Comparison of ENCODE assay signal across 10 mouse cellular contexts in genomic region chr7:25690051-25690450, GRCm38 (mm10). TPM values are rescaled to one million over a fixed set of nuclear protein-coding genes. Genes with fewer than 3 reads are reported as not detected.
DNase-seq lines count a peak whose midpoint lies in the region; ATAC-seq and TF ChIP-seq lines count a peak whose summit lies in the region.
"Had no signal": no experiment of that assay in that cellular context is flagged by ENCODE, and none has a peak within 500 bp of the region (broad histone marks: within the 10 kb centered on the region; RNA-seq: fewer than 3 reads in every experiment).

No protein-coding gene starts in this region.

- no peak overlapping the region for H3K9ac ChIP-seq in midbrain, embryonic 13.5 days (replicated peaks)
- no peak overlapping the region for H3K9ac ChIP-seq in midbrain, embryonic 16.5 days (ENCODE audit: low read depth, low read length)
- no peak overlapping the region for H3K9ac ChIP-seq in intestine, postnatal 0 days (ENCODE audit: low read depth, low read length)
- no peak overlapping the region for H3K9ac ChIP-seq in stomach, embryonic 14.5 days (replicated peaks; ENCODE audit: low read depth, low read length)

- WGBS in heart, embryonic 10.5 days, result 17% methylated on average over 5 of the region's 5 CpGs
- WGBS in midbrain, embryonic 13.5 days, result 32% methylated on average over 5 of the region's 5 CpGs
- WGBS in midbrain, embryonic 16.5 days, result 38% methylated on average over 5 of the region's 5 CpGs
- 61% methylated on average over 5 of the region's 5 CpGs for WGBS in intestine, postnatal 0 days
- 46% methylated on average over 5 of the region's 5 CpGs for WGBS in stomach, embryonic 14.5 days

- H3K4me1 ChIP-seq in heart, embryonic 10.5 days, result peaks cover 49% of the 10 kb centered on the region
- peaks cover 40% of the 10 kb centered on the region for H3K4me1 ChIP-seq in midbrain, embryonic 13.5 days (replicated peaks)
- peaks cover 25% of the 10 kb centered on the region for H3K4me1 ChIP-seq in midbrain, embryonic 16.5 days (ENCODE audit: control insufficient read depth, insufficient read depth, low read length)
- H3K4me1 ChIP-seq in intestine, postnatal 0 days (replicated peaks; ENCODE audit: control insufficient read depth, insufficient read depth, low read length), result no peaks in the 10 kb centered on the region; the same call in 1 of the 2 replicates
- H3K4me1 ChIP-seq in stomach, embryonic 14.5 days (ENCODE audit: control insufficient read depth, insufficient read depth, low read length), result peaks cover 20% of the 10 kb centered on the region; the same call in 1 of the 2 replicates

- no peak for DNase-seq in heart, embryonic 10.5 days (ENCODE audit: low spot score)
- DNase-seq in heart, postnatal 25 days (ENCODE audit: low spot score), result no peak
- no peak for DNase-seq in frontal cortex, postnatal 25 days (ENCODE audit: low spot score in 2 of 2)
- no peak for DNase-seq in urinary bladder, adult 2 months (ENCODE audit: low spot score)
- DNase-seq: cerebellum, postnatal 10 days had no signal

- peak overlapping the region; percentile 90 for H3K27ac ChIP-seq in heart, embryonic 10.5 days
- no peak overlapping the region for H3K27ac ChIP-seq in midbrain, embryonic 13.5 days
- no peak overlapping the region for H3K27ac ChIP-seq in midbrain, embryonic 16.5 days (ENCODE audit: low read length)
- H3K27ac ChIP-seq in intestine, postnatal 0 days (ENCODE audit: low read depth, low read length), result no peak overlapping the region
- no peak overlapping the region for H3K27ac ChIP-seq in stomach, embryonic 14.5 days (ENCODE audit: low read length)
- H3K27ac ChIP-seq: midbrain, embryonic 12.5 days had no signal

- TF ChIP-seq CTCF in intestine, postnatal 0 days (IDR thresholded peaks at IDR 0.05; ENCODE audit: low read depth), result no peak

- peaks cover 50% of the 10 kb centered on the region for H3K27me3 ChIP-seq in heart, embryonic 10.5 days (ENCODE audit: insufficient read depth, poor library complexity, severe bottlenecking)
- H3K27me3 ChIP-seq in midbrain, embryonic 13.5 days, result peaks cover 77% of the 10 kb centered on the region
- peaks cover 62% of the 10 kb centered on the region for H3K27me3 ChIP-seq in midbrain, embryonic 16.5 days (ENCODE audit: control insufficient read depth, insufficient read depth, low read depth, low read length)
- no peaks in the 10 kb centered on the region for H3K27me3 ChIP-seq in intestine, postnatal 0 days (replicated peaks; ENCODE audit: control insufficient read depth, insufficient read depth, low read length)
- no peaks in the 10 kb centered on the region; the same call in 1 of the 2 replicates for H3K27me3 ChIP-seq in stomach, embryonic 14.5 days (ENCODE audit: control insufficient read depth, insufficient read depth, low read length)

- H3K4me3 ChIP-seq in heart, embryonic 10.5 days, result peak overlapping the region; percentile 85
- H3K4me3 ChIP-seq in midbrain, embryonic 13.5 days (replicated peaks), result 0 out of 2 replicates have a peak overlapping the region, but pooled peaks have one; percentile 43
- no peak overlapping the region for H3K4me3 ChIP-seq in midbrain, embryonic 16.5 days (ENCODE audit: low read depth, low read length)
- no peak overlapping the region for H3K4me3 ChIP-seq in intestine, postnatal 0 days (ENCODE audit: low read depth, low read length)
- H3K4me3 ChIP-seq in stomach, embryonic 14.5 days (ENCODE audit: low read depth, low read length), result no peak overlapping the region

- peak overlapping the region; percentile 62; the same call in 1 of the 2 replicates for H3K4me2 ChIP-seq in midbrain, embryonic 13.5 days (replicated peaks)
- no peak overlapping the region; the same call in 1 of the 2 replicates for H3K4me2 ChIP-seq in midbrain, embryonic 16.5 days (ENCODE audit: low read length)
- peak overlapping the region; percentile 94 for H3K4me2 ChIP-seq in intestine, postnatal 0 days (replicated peaks; ENCODE audit: low read depth)
- H3K4me2 ChIP-seq in stomach, embryonic 14.5 days (replicated peaks; ENCODE audit: low read depth, low read length), result peak overlapping the region; percentile 97; the same call in 1 of the 2 replicates

- peaks cover 22% of the 10 kb centered on the region for H3K36me3 ChIP-seq in heart, embryonic 10.5 days
- no peaks in the 10 kb centered on the region for H3K36me3 ChIP-seq in midbrain, embryonic 13.5 days
- no peaks in the 10 kb centered on the region for H3K36me3 ChIP-seq in midbrain, embryonic 16.5 days (ENCODE audit: control insufficient read depth, insufficient read depth, low read length)
- peaks cover 13% of the 10 kb centered on the region; the same call in 1 of the 2 replicates for H3K36me3 ChIP-seq in intestine, postnatal 0 days (ENCODE audit: control insufficient read depth, insufficient read depth)
- no peaks in the 10 kb centered on the region for H3K36me3 ChIP-seq in stomach, embryonic 14.5 days (ENCODE audit: control insufficient read depth, insufficient read depth, low read length)

- no peaks in the 10 kb centered on the region for H3K9me3 ChIP-seq in heart, embryonic 10.5 days
- no peaks in the 10 kb centered on the region for H3K9me3 ChIP-seq in midbrain, embryonic 13.5 days
- no peaks in the 10 kb centered on the region for H3K9me3 ChIP-seq in midbrain, embryonic 16.5 days (replicated peaks; ENCODE audit: control insufficient read depth, low read length, poor library complexity, severe bottlenecking)
- H3K9me3 ChIP-seq in intestine, postnatal 0 days (ENCODE audit: control insufficient read depth), result no peaks in the 10 kb centered on the region
- no peaks in the 10 kb centered on the region for H3K9me3 ChIP-seq in stomach, embryonic 14.5 days (ENCODE audit: control insufficient read depth, low read depth, low read length)
- H3K9me3 ChIP-seq: midbrain, embryonic 12.5 days had no signal

- intact Hi-C loops in heart, postnatal 25 days (cut with DNase I), result loop anchor here (2.0 kb wide), 1 partner anchor 15 kb away; no protein-coding TSS in a partner anchor

- ATAC-seq in midbrain, embryonic 13.5 days, result no peak
- ATAC-seq in midbrain, embryonic 16.5 days, result no peak
- no peak for ATAC-seq in intestine, postnatal 0 days
- no peak for ATAC-seq in stomach, embryonic 14.5 days (ENCODE audit: insufficient number of reproducible peaks, insufficient read depth, low FRiP score, low read depth)

RNA-seq across cellular contexts. Expression of gene Tgfb1, which starts 3.2 kb away (rescaled TPM):
- 4.1 and 4.8 TPM in 2 replicates for polyA plus RNA-seq in heart, embryonic 10.5 days (2016; fragmentation: Nextera tagmentation; extraction: Ambion mirVana)
- 10 to 100 TPM; 23.8 to 24.5 TPM for total RNA-seq in heart, postnatal 25 days (2021)
- polyA plus RNA-seq in midbrain, embryonic 13.5 days (2015; fragmentation: Nextera tagmentation; extraction: Ambion mirVana), result 0.59 and 1.2 TPM in 2 replicates
- polyA plus RNA-seq in midbrain, embryonic 16.5 days (2015; fragmentation: Nextera tagmentation; extraction: Ambion mirVana), result 0.21 and 0.78 TPM in 2 replicates
- 1.7 and 2.2 TPM in 2 replicates for polyA plus RNA-seq in intestine, postnatal 0 days (2015; fragmentation: Nextera tagmentation; extraction: Ambion mirVana)
- 3.6 and 3.7 TPM in 2 replicates for polyA plus RNA-seq in stomach, embryonic 14.5 days (2014; fragmentation: Nextera tagmentation; extraction: Ambion mirVana)
- polyA plus RNA-seq in urinary bladder, adult 2 months (2012; rRNA removed), result 16.2 and 27.6 TPM in 2 replicates

RNA-seq across cellular contexts. Expression of gene B9d2, which starts 9.5 kb away (rescaled TPM):
- polyA plus RNA-seq in heart, embryonic 10.5 days (2016; fragmentation: Nextera tagmentation; extraction: Ambion mirVana), result 34.2 and 35.8 TPM in 2 replicates
- total RNA-seq in heart, postnatal 25 days (2021), result 10 to 100 TPM in 1 of 2 experiments, 1 to 10 TPM in 1; 8.3 to 10.9 TPM
- 40.3 and 41.4 TPM in 2 replicates for polyA plus RNA-seq in midbrain, embryonic 13.5 days (2015; fragmentation: Nextera tagmentation; extraction: Ambion mirVana)
- 40.0 and 49.8 TPM in 2 replicates for polyA plus RNA-seq in midbrain, embryonic 16.5 days (2015; fragmentation: Nextera tagmentation; extraction: Ambion mirVana)
- polyA plus RNA-seq in intestine, postnatal 0 days (2015; fragmentation: Nextera tagmentation; extraction: Ambion mirVana), result 12.4 and 12.6 TPM in 2 replicates
- 29.7 and 31.5 TPM in 2 replicates for polyA plus RNA-seq in stomach, embryonic 14.5 days (2014; fragmentation: Nextera tagmentation; extraction: Ambion mirVana)
- 25.6 TPM in 2 replicates for polyA plus RNA-seq in urinary bladder, adult 2 months (2012; rRNA removed)

RNA-seq across cellular contexts. Expression of gene Tmem91, which starts 15.1 kb away (rescaled TPM):
- polyA plus RNA-seq in heart, embryonic 10.5 days (2016; fragmentation: Nextera tagmentation; extraction: Ambion mirVana), result 1.1 and 1.9 TPM in 2 replicates
- total RNA-seq in heart, postnatal 25 days (2021), result not detected
- polyA plus RNA-seq in midbrain, embryonic 13.5 days (2015; fragmentation: Nextera tagmentation; extraction: Ambion mirVana), result 8.8 and 9.7 TPM in 2 replicates
- 61.6 and 90.5 TPM in 2 replicates for polyA plus RNA-seq in midbrain, embryonic 16.5 days (2015; fragmentation: Nextera tagmentation; extraction: Ambion mirVana)
- polyA plus RNA-seq in intestine, postnatal 0 days (2015; fragmentation: Nextera tagmentation; extraction: Ambion mirVana), result 0.61 and 1.3 TPM in 2 replicates
- polyA plus RNA-seq in stomach, embryonic 14.5 days (2014; fragmentation: Nextera tagmentation; extraction: Ambion mirVana), result 4.2 and 5.9 TPM in 2 replicates
- 1.1 and 1.3 TPM in 2 replicates for polyA plus RNA-seq in urinary bladder, adult 2 months (2012; rRNA removed)

RNA-seq across cellular contexts. Expression of gene Ccdc97, which starts 28.8 kb away (rescaled TPM):
- 30.1 and 30.2 TPM in 2 replicates for polyA plus RNA-seq in heart, embryonic 10.5 days (2016; fragmentation: Nextera tagmentation; extraction: Ambion mirVana)
- total RNA-seq in heart, postnatal 25 days (2021), result 10 to 100 TPM; 50.3 to 52.7 TPM
- polyA plus RNA-seq in midbrain, embryonic 13.5 days (2015; fragmentation: Nextera tagmentation; extraction: Ambion mirVana), result 29.9 and 35.9 TPM in 2 replicates
- polyA plus RNA-seq in midbrain, embryonic 16.5 days (2015; fragmentation: Nextera tagmentation; extraction: Ambion mirVana), result 32.1 and 36.8 TPM in 2 replicates
- 15.9 and 16.5 TPM in 2 replicates for polyA plus RNA-seq in intestine, postnatal 0 days (2015; fragmentation: Nextera tagmentation; extraction: Ambion mirVana)
- polyA plus RNA-seq in stomach, embryonic 14.5 days (2014; fragmentation: Nextera tagmentation; extraction: Ambion mirVana), result 29.4 and 30.8 TPM in 2 replicates
- 42.4 and 49.7 TPM in 2 replicates for polyA plus RNA-seq in urinary bladder, adult 2 months (2012; rRNA removed)

RNA-seq across cellular contexts. Expression of gene Exosc5, which starts 31.1 kb away (rescaled TPM):
- polyA plus RNA-seq in heart, embryonic 10.5 days (2016; fragmentation: Nextera tagmentation; extraction: Ambion mirVana), result 50.6 and 74.8 TPM in 2 replicates
- 10 to 100 TPM; 16.0 to 16.3 TPM for total RNA-seq in heart, postnatal 25 days (2021)
- polyA plus RNA-seq in midbrain, embryonic 13.5 days (2015; fragmentation: Nextera tagmentation; extraction: Ambion mirVana), result 44.2 and 44.8 TPM in 2 replicates
- polyA plus RNA-seq in midbrain, embryonic 16.5 days (2015; fragmentation: Nextera tagmentation; extraction: Ambion mirVana), result 35.2 and 35.4 TPM in 2 replicates
- 50.4 and 52.7 TPM in 2 replicates for polyA plus RNA-seq in intestine, postnatal 0 days (2015; fragmentation: Nextera tagmentation; extraction: Ambion mirVana)
- 72.9 and 83.0 TPM in 2 replicates for polyA plus RNA-seq in stomach, embryonic 14.5 days (2014; fragmentation: Nextera tagmentation; extraction: Ambion mirVana)
- 50.4 and 64.6 TPM in 2 replicates for polyA plus RNA-seq in urinary bladder, adult 2 months (2012; rRNA removed)

Comparison
In these comparisons a context has a peak if more than half of its experiments do, and no peak if none do; other contexts are left out.
1. H3K4me3 ChIP-seq: peak in heart, embryonic 10.5 days (single experiment) and midbrain, embryonic 13.5 days (single experiment); none in midbrain, embryonic 16.5 days (single experiment), intestine, postnatal 0 days (single experiment) and stomach, embryonic 14.5 days (single experiment).